Mouse (Mus musculus): ENCODE measurements around the gene Sp1.

Sp1 gene

DNA sequence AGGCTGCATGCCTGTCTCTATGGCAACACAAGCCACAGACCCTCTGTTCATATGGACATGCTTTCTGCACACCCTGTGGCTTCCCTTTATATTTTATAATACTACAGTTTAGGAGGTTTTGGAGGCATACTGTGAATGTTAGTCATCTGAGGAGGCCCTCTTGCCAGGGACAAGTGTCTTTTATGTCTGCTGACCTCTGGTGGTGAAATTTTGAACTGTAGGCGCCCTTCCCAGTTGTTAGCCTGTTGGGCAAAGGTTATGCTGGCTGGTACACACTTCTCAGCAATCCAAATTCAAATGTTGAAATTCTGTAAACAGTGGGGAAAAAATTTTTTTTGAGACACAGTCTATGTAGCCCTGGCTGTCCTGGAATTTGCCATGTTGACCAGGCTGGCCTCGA, 36.5 kb downstream of the Sp1 start:
- DNase-seq: peak; percentile 64

DNA sequence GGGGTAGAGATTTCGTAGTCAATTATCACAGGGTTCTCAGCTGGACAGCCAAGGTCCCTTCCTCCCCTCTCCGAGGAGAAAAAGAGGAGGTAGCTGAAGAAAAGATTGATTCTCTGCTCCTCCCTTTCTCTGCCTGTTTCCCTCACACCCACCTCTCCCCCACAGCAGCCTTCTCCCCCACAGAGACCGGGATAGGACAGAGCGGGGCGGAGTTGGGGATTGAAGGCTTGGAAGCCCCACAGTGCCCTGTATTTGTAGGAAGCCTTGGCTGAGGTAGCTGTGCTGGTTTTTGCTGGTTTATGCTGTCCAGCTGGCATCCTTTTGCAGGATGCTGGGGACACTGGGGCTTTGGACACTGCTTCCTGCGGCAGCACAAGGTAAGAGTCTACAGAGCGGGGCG, 39.2 kb downstream of the Sp1 start, which contains the start of gene Amhr2:
TSS of gene Amhr2 (plus strand) at position 222 of the 400 bp plus-strand sequence.
- no peak for DNase-seq

DNA sequence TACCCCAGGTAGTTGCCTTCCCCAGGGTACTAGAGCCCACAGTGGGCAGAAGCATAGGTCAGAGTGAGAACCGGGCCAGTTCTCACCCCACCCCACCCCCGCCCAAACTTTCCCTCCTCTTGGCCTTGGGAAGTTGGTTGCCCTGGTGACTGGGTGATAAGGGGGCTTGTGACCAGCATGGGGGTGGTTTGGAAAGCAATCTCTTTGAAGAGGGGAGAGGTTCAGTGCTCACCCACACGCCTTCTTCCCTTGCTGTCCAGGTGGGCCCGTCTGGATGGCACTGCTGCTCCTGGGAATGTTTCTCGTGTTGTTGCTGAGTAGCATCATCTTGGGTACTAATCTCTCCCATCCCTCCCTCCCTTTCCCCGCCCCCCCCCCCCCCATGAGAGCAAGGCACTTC, 40.5 kb downstream of the Sp1 start:
- DNase-seq: no peak

GRCm38 (mm10) chr15:102449366-102449765, 43.4 kb downstream of the Sp1 start:
- no peak for DNase-seq

GRCm38 (mm10) chr15:102450928-102451327, 45.0 kb downstream of the Sp1 start:
- no peak for DNase-seq

DNA sequence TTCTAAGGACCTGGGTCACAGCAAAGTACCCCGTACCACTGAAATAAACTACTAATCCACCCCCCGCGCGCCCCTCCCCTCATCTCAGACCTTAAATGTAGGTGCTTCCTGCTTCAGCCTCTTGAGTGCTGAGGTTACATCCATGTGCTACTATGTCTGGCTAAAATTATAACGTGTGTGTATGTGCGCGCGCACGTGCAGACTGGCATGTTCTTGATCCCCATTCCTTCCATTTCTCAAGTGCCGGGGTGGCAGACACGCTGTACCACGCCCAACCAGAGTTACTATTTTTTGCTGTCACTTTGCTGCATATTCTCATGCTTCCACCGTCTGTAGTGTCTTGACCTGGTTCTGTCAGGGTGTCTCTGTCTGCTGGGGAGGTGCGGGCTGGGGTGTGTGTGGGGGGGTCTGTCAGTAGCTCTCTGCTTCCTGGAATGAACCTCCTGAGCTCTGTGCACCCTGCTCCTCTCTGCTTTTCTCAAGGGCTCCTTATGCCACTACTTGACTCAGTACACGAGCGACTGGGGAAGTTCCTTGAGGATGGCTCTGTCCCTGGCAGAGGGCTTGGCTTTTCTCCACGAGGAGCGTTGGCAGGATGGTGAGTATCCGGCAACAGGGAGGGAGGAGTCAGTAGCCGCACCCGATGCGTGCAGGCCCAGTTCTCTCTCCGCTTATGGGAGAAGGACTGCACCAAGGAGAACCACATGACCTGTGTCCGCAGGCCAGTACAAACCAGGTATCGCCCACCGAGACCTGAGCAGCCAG, 45.9 kb downstream of the Sp1 start:
- DNase-seq: no peak

GRCm38 (mm10) chr15:102455993-102456392, 50.0 kb downstream of the Sp1 start:
- no peak for DNase-seq

GRCm38 (mm10) chr15:102458050-102458736, 52.2 kb downstream of the Sp1 start:
- DNase-seq: no peak

- DNase-seq: peak; percentile 86
Observed at GRCm38 (mm10) chr15:102458904-102459317, 53.0 kb downstream of the Sp1 start, which contains the start of gene Prr13. Gene Prr13, plus strand, starts transcription at chr15:102459028.

- DNase-seq: no peak
Observed at GRCm38 (mm10) chr15:102459381-102459780, 53.4 kb downstream of the Sp1 start.

- DNase-seq: no peak
Observed at GRCm38 (mm10) chr15:102459847-102460246, 53.9 kb downstream of the Sp1 start.

DNA sequence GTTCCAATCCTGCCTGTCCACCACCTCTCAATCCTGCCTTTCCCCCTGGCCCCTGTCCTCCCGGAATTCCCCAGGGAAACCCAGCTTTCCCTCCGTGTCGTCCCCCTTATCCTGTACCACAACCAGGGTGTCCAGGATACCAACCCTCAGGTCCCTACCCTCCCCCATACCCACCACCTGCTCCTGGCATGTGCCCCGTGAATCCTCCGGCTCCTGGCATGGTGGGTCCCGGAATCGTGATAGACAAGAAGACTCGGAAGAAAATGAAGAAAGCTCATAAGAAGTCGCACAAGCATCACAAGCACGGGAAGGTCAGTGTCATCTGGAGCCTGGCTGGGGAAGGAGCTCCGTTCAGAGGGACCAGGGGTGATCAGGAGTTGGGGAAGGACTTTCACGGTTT, 54.5 kb downstream of the Sp1 start:
- no peak for DNase-seq

- no peak for DNase-seq
Observed at GRCm38 (mm10) chr15:102460971-102461370, 55.0 kb downstream of the Sp1 start.

GRCm38 (mm10) chr15:102461430-102462075, 55.6 kb downstream of the Sp1 start:
- DNase-seq: no peak

- DNase-seq: no peak
Observed at GRCm38 (mm10) chr15:102463666-102464065, 57.7 kb downstream of the Sp1 start.

GRCm38 (mm10) chr15:102468675-102469370, 62.9 kb downstream of the Sp1 start:
- DNase-seq: no peak

DNA sequence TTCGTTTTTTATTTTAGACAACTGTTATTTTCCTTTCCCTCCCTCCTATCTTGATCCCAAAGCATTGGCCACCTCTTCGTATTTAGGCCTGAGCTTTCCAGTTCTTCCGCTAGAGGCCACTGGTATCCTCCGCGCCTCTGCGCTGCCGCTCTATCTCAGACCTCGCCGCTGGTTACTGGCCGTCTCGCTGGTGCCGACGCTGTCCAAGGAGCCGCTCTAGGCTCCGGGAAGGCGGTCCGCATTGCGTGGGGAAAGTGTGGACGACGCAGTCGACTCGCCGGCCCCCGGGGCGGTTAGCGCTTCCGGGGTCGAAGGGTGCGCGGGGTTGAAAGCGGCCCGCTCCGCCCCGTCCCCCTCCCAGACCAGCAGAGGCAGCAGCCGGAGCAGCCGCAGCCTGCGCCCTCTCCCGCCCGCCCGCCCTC, 64.3 kb downstream of the Sp1 start, which contains the start of gene Pcbp2:
TSS of gene Pcbp2 (plus strand) at position 357 of the 422 bp plus-strand sequence.
- DNase-seq: peak; percentile 97

GRCm38 (mm10) chr15:102470605-102471294, 64.8 kb downstream of the Sp1 start:
- DNase-seq: peak; percentile 79

GRCm38 (mm10) chr15:102471295-102471645, 65.3 kb downstream of the Sp1 start:
- DNase-seq: no peak

GRCm38 (mm10) chr15:102471727-102472126, 65.8 kb downstream of the Sp1 start:
- no peak for DNase-seq

DNA sequence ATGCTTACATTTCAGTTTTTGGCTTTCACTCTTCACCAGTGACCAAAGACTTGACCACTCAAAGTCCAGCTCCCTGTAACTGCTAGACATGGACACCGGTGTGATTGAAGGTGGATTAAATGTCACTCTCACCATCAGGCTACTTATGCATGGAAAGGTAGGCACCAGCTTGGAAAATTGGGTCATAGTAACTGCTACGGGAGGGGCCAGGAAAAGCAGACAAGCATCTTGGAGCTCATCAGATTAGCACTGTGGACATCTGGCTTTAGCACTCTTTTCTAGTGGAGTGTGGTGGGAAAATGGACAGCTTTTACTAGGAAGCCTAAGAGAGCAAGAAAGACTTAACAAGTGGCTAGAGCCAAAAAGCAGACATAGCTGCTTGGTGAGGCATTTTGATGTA, 67.3 kb downstream of the Sp1 start:
- no peak for DNase-seq

DNA sequence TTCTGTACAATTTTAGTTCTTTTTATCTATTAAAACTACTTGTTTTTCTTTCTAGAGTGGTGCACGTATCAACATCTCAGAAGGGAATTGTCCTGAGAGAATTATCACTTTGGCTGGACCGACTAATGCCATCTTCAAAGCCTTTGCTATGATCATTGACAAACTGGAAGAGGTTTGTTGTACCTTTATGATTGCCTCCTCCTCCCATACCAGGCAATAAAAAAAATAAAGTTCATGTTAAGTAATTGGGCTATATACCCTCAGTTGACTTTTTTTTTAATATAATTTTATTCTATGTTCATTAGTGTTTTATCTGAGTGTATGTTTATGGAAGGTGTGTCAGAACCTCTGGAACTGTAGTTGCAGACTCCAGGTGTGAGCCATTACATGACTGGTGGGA, 68.6 kb downstream of the Sp1 start:
- no peak for DNase-seq

Measured in right cerebral cortex, postnatal 25 days (tissue).